Mouse (Mus musculus) kidney, postnatal 0 days (tissue): ENCODE data around the gene Unc45a. TPM values are rescaled to one million over a fixed set of nuclear protein-coding genes. Genes with fewer than 3 reads are reported as not detected.

Source experiments
- ATAC-seq: fragments of 200-750 bp; cut with Nextera tagmentation; replicated peaks from 2 replicates; pipeline ENCODE4 v1.8.0; 2017; ENCODE audit warnings: low read depth, moderate number of reproducible peaks, moderate TSS enrichment, moderate library complexity; ENCODE audit not compliant: low FRiP score
- DNase-seq: peaks from one replicate; pipeline ENCODE4 v3.0.0-alpha.2; 2016; ENCODE audit warnings: low spot score
- H3K27ac ChIP-seq: fragments of 300-500 bp; sonication (generic); 2 replicates; pipeline ENCODE4 v1.5.1; 2014; ENCODE audit warnings: mild to moderate bottlenecking
- H3K27me3 ChIP-seq: fragments of 300-500 bp; sonication (generic); 2 replicates; pipeline ENCODE4 v1.6.1; 2014; ENCODE audit warnings: low read length, mixed read lengths; ENCODE audit not compliant: insufficient read depth
- H3K36me3 ChIP-seq: fragments of 300-500 bp; sonication (generic); 2 replicates; pipeline ENCODE4 v1.6.1; 2014; ENCODE audit warnings: low read length, mixed read lengths; ENCODE audit not compliant: insufficient read depth
- H3K4me1 ChIP-seq: fragments of 300-500 bp; sonication (generic); replicated peaks from 2 replicates; pipeline ENCODE4 v1.6.1; 2014; ENCODE audit warnings: antibody characterized with exemption, low read length, mixed read lengths; ENCODE audit not compliant: insufficient read depth
- H3K4me2 ChIP-seq: fragments of 300-500 bp; sonication (generic); 2 replicates; pipeline ENCODE4 v1.6.1; 2014; ENCODE audit warnings: mild to moderate bottlenecking, low read length, moderate library complexity, mixed read lengths
- H3K4me3 ChIP-seq: fragments of 300-500 bp; sonication (generic); replicated peaks from 2 replicates; pipeline ENCODE4 v1.5.1; 2014; ENCODE audit warnings: low read depth, low read length
- H3K9ac ChIP-seq: fragments of 300-500 bp; sonication (generic); 2 replicates; pipeline ENCODE4 v1.6.1; 2014; ENCODE audit warnings: low read depth, low read length
- H3K9me3 ChIP-seq: fragments of 300-500 bp; sonication (generic); replicated peaks from 2 replicates; pipeline ENCODE4 v1.6.1; 2016; ENCODE audit warnings: low read length, inconsistent platforms, mixed read lengths
- CTCF ChIP-seq: IDR thresholded peaks from 2 replicates; pipeline ENCODE4 v1.5.1; 2016; ENCODE audit warnings: antibody characterized with exemption, low read depth, mild to moderate bottlenecking, moderate library complexity
- WGBS: fragments of 180-500 bp; shearing (Covaris S2); extraction: QIAGEN DNeasy Blood & Tissue Kit; methylation state at CpG from one replicate; pipeline ENCODE4 v1.1.7; 2014; 5-methylcytosine and 5-hydroxymethylcytosine counted together
- polyA plus RNA-seq: library from polyadenylated mRNA; unstranded; fragments of >200 nt; fragmentation: Nextera tagmentation; extraction: Ambion mirVana; gene quantifications from 2 replicates; pipeline ENCODE4 v1.2.1, GENCODE M21; 2015

Unc45a gene
- polyA plus RNA-seq, 1 experiment from 2014 or later: 28.2 TPM

GRCm38 (mm10) chr7:80281646-80282045 lies 59.2 kb downstream of the Unc45a start:
- DNase-seq: no peak
- Histone ChIP-seq H3K27ac (no peak overlapping the region), H3K4me2 (no peak overlapping the region), H3K4me3 (no peak overlapping the region), H3K36me3 (peaks cover 54% of the 10 kb centered on the region), H3K4me1 (no peaks in the 10 kb centered on the region), H3K27me3 (no peaks in the 10 kb centered on the region), H3K9ac (no peak overlapping the region), H3K9me3 (no peaks in the 10 kb centered on the region)
- 93% methylated on average over 3 of the region's 3 CpGs for WGBS
- no peak for ATAC-seq
- no peak for TF ChIP-seq CTCF

- 91% methylated on average over 2 of the region's 2 CpGs for WGBS
- Histone ChIP-seq H3K27me3 (no peaks in the 10 kb centered on the region), H3K4me3 (no peak overlapping the region), H3K4me1 (no peaks in the 10 kb centered on the region), H3K9ac (no peak overlapping the region), H3K27ac (no peak overlapping the region), H3K9me3 (no peaks in the 10 kb centered on the region), H3K4me2 (no peak overlapping the region), H3K36me3 (peaks cover 56% of the 10 kb centered on the region)
- ATAC-seq: no peak
- peak; percentile 46; the same call in 1 of the 2 replicates for TF ChIP-seq CTCF
- no peak for DNase-seq
These were observed 59.8 kb downstream of the Unc45a start for GRCm38 (mm10) chr7:80280998-80281397.

DNA sequence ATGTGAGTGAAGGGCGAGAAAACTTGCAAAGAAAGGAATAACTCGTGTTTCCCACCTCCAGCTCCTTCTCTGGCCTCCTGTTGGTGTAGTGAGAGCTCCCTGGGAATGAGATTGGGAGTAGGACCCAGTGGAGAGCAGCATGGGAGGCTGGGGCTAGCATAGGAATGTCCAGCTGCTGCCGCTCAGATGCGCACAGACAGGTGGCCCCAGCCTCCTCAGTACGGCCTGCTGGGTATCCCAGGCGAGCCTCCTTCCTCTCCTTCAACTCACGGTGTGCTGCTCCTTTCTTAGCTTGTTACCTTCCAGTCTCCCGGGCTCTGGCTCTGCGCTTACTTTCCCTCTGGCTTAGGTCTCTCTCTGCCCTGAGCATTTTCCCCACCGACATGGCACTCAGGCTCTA lies 60.8 kb downstream of the Unc45a start:
- TF ChIP-seq CTCF: no peak
- H3K27ac ChIP-seq: no peak overlapping the region
- DNase-seq (no peak), ATAC-seq (no peak)
- H3K27me3 ChIP-seq: no peaks in the 10 kb centered on the region
- no peaks in the 10 kb centered on the region for H3K9me3 ChIP-seq
- 87% methylated on average over 10 of the region's 10 CpGs for WGBS
- no peak overlapping the region for H3K4me2 ChIP-seq
- H3K4me3 ChIP-seq: no peak overlapping the region
- no peaks in the 10 kb centered on the region for H3K4me1 ChIP-seq
- H3K36me3 ChIP-seq: peaks cover 54% of the 10 kb centered on the region
- no peak overlapping the region for H3K9ac ChIP-seq

- no peaks in the 10 kb centered on the region for H3K27me3 ChIP-seq
- DNase-seq (no peak), ATAC-seq (no peak)
- no peak overlapping the region for H3K4me3 ChIP-seq
- H3K9me3 ChIP-seq: no peaks in the 10 kb centered on the region
- no peak overlapping the region for H3K4me2 ChIP-seq
- H3K4me1 ChIP-seq: no peaks in the 10 kb centered on the region
- no peak for TF ChIP-seq CTCF
- H3K36me3 ChIP-seq: peaks cover 48% of the 10 kb centered on the region
- no peak overlapping the region for H3K27ac ChIP-seq
- H3K9ac ChIP-seq: no peak overlapping the region
- WGBS: 95% methylated on average over 4 of the region's 4 CpGs
These were observed 64.4 kb downstream of the Unc45a start for GRCm38 (mm10) chr7:80276374-80276773.

Other genes with a start within 250 kb of the Unc45a start
- gene Idh2, start 225.6 kb downstream of the Unc45a start, polyA plus RNA-seq: 630 and 689 TPM in 2 replicates
- gene Sema4b, start 154.2 kb downstream of the Unc45a start, polyA plus RNA-seq: 20.7 and 21.2 TPM in 2 replicates
- gene Cib1, start 108.2 kb downstream of the Unc45a start, polyA plus RNA-seq: 165 and 188 TPM in 2 replicates
- gene Gdpgp1, start 108.1 kb downstream of the Unc45a start, polyA plus RNA-seq: 2.1 and 2.9 TPM in 2 replicates
- gene Ttll13, start 94.6 kb downstream of the Unc45a start, polyA plus RNA-seq: 1.0 and 1.1 TPM in 2 replicates
- gene Ngrn, start 79.8 kb downstream of the Unc45a start, polyA plus RNA-seq: 48.9 and 50.6 TPM in 2 replicates
- 4.9 and 5.7 TPM in 2 replicates for gene Vps33b, start 71.4 kb downstream of the Unc45a start, polyA plus RNA-seq
- gene Prc1, start 46.6 kb downstream of the Unc45a start, polyA plus RNA-seq: 53.8 and 59.6 TPM in 2 replicates
- 3.7 and 4.3 TPM in 2 replicates for gene Rccd1, start 16.6 kb downstream of the Unc45a start, polyA plus RNA-seq
- 20.2 and 21.5 TPM in 2 replicates for gene Hddc3, start 2.1 kb upstream of the Unc45a start, polyA plus RNA-seq
- 7.3 and 8.8 TPM in 2 replicates for gene Man2a2, start 30.4 kb upstream of the Unc45a start, polyA plus RNA-seq
- gene Fes, start 46.9 kb upstream of the Unc45a start, polyA plus RNA-seq: 12.4 and 12.5 TPM in 2 replicates
- gene Furin, start 64.4 kb upstream of the Unc45a start, polyA plus RNA-seq: 20.8 and 22.9 TPM in 2 replicates
- gene Blm, start 194.1 kb upstream of the Unc45a start, polyA plus RNA-seq: 6.7 and 8.5 TPM in 2 replicates